Mouse (Mus musculus): ENCODE measurements at regions not wholly inside any gene's neighbourhood (a gene's known extent, or its start where the extent isn't known, plus 50 kb on each side); places are given as distances from the start of the nearest gene placed in this dataset.

GRCm38 (mm10) chr4:56533344-56533985, 206.4 kb upstream of the Gm26657 start:
- intact Hi-C loops (cut with DNase I) = no loop called here
- no peak for TF ChIP-seq CTCF (IDR thresholded peaks at IDR 0.05)
- DNase-seq (ENCODE audit: extremely low spot score in 1 of 2, low spot score in 2 of 2) = no peak
- Histone ChIP-seq H3K27ac (no peak overlapping the region), H3K4me3 (no peak overlapping the region)

GRCm38 (mm10) chr4:56532921-56533320, 206.9 kb upstream of the Gm26657 start:
- Histone ChIP-seq H3K4me3 (no peak overlapping the region), H3K27ac (no peak overlapping the region)
- no peak for TF ChIP-seq CTCF (IDR thresholded peaks at IDR 0.05)
- DNase-seq (ENCODE audit: extremely low spot score in 1 of 2, low spot score in 2 of 2) = no peak
- intact Hi-C loops (cut with DNase I) = no loop called here

GRCm38 (mm10) chr4:56528571-56528970, 211.3 kb upstream of the Gm26657 start:
- no peak for DNase-seq (ENCODE audit: extremely low spot score in 1 of 2, low spot score in 2 of 2)
- Histone ChIP-seq H3K27ac (no peak overlapping the region), H3K4me3 (no peak overlapping the region)
- no peak for TF ChIP-seq CTCF (IDR thresholded peaks at IDR 0.05)
- intact Hi-C loops (cut with DNase I) = no loop called here

- intact Hi-C loops (cut with DNase I) = no loop called here
- Histone ChIP-seq H3K27ac (no peak overlapping the region), H3K4me3 (no peak overlapping the region)
- no peak for DNase-seq (ENCODE audit: extremely low spot score in 1 of 2, low spot score in 2 of 2)
- peak; percentile 3 for TF ChIP-seq CTCF (IDR thresholded peaks at IDR 0.05)
Observed at GRCm38 (mm10) chr4:56524430-56524985, 215.4 kb upstream of the Gm26657 start.

- intact Hi-C loops (cut with DNase I) = no loop called here
- DNase-seq (ENCODE audit: extremely low spot score in 1 of 2, low spot score in 2 of 2) = no peak
- no peak overlapping the region for H3K4me3 ChIP-seq
- no peak for TF ChIP-seq CTCF (IDR thresholded peaks at IDR 0.05)
- H3K27ac ChIP-seq = no peak overlapping the region
Observed at GRCm38 (mm10) chr4:56507770-56508169, 232.1 kb upstream of the Gm26657 start.

- Histone ChIP-seq H3K4me3 (no peak overlapping the region), H3K27ac (no peak overlapping the region)
- no peak for TF ChIP-seq CTCF (IDR thresholded peaks at IDR 0.05)
- DNase-seq (ENCODE audit: extremely low spot score in 1 of 2, low spot score in 2 of 2) = no peak
- intact Hi-C loops (cut with DNase I) = no loop called here
Observed at GRCm38 (mm10) chr4:56506786-56507185, 233.1 kb upstream of the Gm26657 start.

GRCm38 (mm10) chr4:56506067-56506466, 233.8 kb upstream of the Gm26657 start:
- no peak for DNase-seq (ENCODE audit: extremely low spot score in 1 of 2, low spot score in 2 of 2)
- Histone ChIP-seq H3K27ac (no peak overlapping the region), H3K4me3 (no peak overlapping the region)
- TF ChIP-seq CTCF (IDR thresholded peaks at IDR 0.05) = no peak
- intact Hi-C loops (cut with DNase I) = no loop called here

- Histone ChIP-seq H3K4me3 (peak overlapping the region; percentile 21), H3K27ac (no peak overlapping the region)
- TF ChIP-seq CTCF (IDR thresholded peaks at IDR 0.05) = peak; percentile 79
- DNase-seq (ENCODE audit: extremely low spot score in 1 of 2, low spot score in 2 of 2) = peak; percentile 39 to 55
- intact Hi-C loops (cut with DNase I) = loop anchor here (1.0 to 10.0 kb wide), 5 partner anchors 130 to 978 kb away; no protein-coding TSS in a partner anchor
Observed at GRCm38 (mm10) chr4:56492537-56493221, 247.2 kb upstream of the Gm26657 start.

- no peak overlapping the region for H3K27ac ChIP-seq
- intact Hi-C loops (cut with DNase I) = no loop called here
- no peak overlapping the region for H3K4me3 ChIP-seq
- no peak for DNase-seq (ENCODE audit: extremely low spot score in 1 of 2, low spot score in 2 of 2)
- no peak for TF ChIP-seq CTCF (IDR thresholded peaks at IDR 0.05)
Observed at GRCm38 (mm10) chr4:56489361-56489760, 250.5 kb upstream of the Gm26657 start.

GRCm38 (mm10) chr4:56483708-56484107, 256.2 kb upstream of the Gm26657 start:
- no peak for DNase-seq (ENCODE audit: extremely low spot score in 1 of 2, low spot score in 2 of 2)
- no peak for TF ChIP-seq CTCF (IDR thresholded peaks at IDR 0.05)
- intact Hi-C loops (cut with DNase I) = no loop called here
- H3K4me3 ChIP-seq = no peak overlapping the region
- no peak overlapping the region for H3K27ac ChIP-seq

GRCm38 (mm10) chr4:56456788-56457187, 283.1 kb upstream of the Gm26657 start:
- no peak for DNase-seq (ENCODE audit: extremely low spot score in 1 of 2, low spot score in 2 of 2)
- intact Hi-C loops (cut with DNase I) = no loop called here
- no peak overlapping the region for H3K27ac ChIP-seq
- TF ChIP-seq CTCF (IDR thresholded peaks at IDR 0.05) = no peak
- H3K4me3 ChIP-seq = no peak overlapping the region

GRCm38 (mm10) chr4:56421575-56421974, 318.3 kb upstream of the Gm26657 start:
- intact Hi-C loops (cut with DNase I) = no loop called here
- no peak for DNase-seq (ENCODE audit: extremely low spot score in 1 of 2, low spot score in 2 of 2)
- no peak overlapping the region for H3K27ac ChIP-seq
- no peak overlapping the region for H3K4me3 ChIP-seq
- TF ChIP-seq CTCF (IDR thresholded peaks at IDR 0.05) = no peak
